Mouse (Mus musculus): ENCODE data around the gene 5830411N06Rik. TPM values are rescaled to one million over a fixed set of nuclear protein-coding genes. Genes with fewer than 3 reads are reported as not detected.
A peak's percentile ranks its signal among the peaks of the same experiment; 100 is the strongest.

Gene 5830411N06Rik
- polyA plus RNA-seq, 1 experiment, result not detected

DNA sequence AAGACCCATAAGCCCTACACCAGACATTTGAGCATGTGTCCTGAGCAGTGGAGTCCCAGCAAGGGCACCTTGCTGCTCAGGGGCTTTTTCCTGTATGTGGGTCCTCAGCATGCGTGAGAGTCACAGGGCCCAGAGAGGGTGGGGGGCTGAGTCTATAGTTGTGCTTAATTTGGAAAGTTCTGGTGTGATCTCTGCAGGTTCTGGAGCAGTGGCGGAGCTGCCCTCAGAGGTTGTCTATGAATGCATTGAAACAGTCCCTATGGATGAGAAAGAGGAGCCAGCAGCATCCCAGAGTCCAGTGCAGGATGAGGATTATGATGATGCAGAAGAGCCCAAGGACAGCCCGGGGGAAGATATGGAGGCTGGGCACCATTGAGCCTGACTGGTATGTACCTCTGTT lies 52.3 kb downstream of the 5830411N06Rik start:
- H3K79me3 ChIP-seq (ENCODE audit: low read depth), result no peaks in the 10 kb centered on the region
- H3ac ChIP-seq (ENCODE audit: control insufficient read depth, insufficient read length, low read depth), result no peak overlapping the region
- no peak for TF ChIP-seq USF1 (IDR thresholded peaks at IDR 0.05; ENCODE audit: low read depth)
- no peak for TF ChIP-seq FOSL1 (IDR thresholded peaks at IDR 0.05; ENCODE audit: insufficient read depth, low read length, poor library complexity, severe bottlenecking)
- no peak for TF ChIP-seq MYOG (IDR thresholded peaks at IDR 0.05; ENCODE audit: control insufficient read depth, extremely low read depth, insufficient read length)
- no peak for TF ChIP-seq CTCF (IDR thresholded peaks at IDR 0.05; ENCODE audit: control insufficient read depth, insufficient read depth, insufficient read length)
- TF ChIP-seq CEBPB (IDR thresholded peaks at IDR 0.05; ENCODE audit: low read depth), result no peak
- no peak for TF ChIP-seq MAX (IDR thresholded peaks at IDR 0.05)
- TF ChIP-seq MYOD1 (IDR thresholded peaks at IDR 0.05; ENCODE audit: control insufficient read depth, insufficient read length, low read depth), result no peak
- H3K4me3 ChIP-seq (ENCODE audit: insufficient read depth, poor library complexity, severe bottlenecking), result no peak overlapping the region
- no peaks in the 10 kb centered on the region for H3K36me3 ChIP-seq (ENCODE audit: control insufficient read depth, insufficient read depth)
- H3K79me2 ChIP-seq (ENCODE audit: control insufficient read depth, insufficient read depth), result no peaks in the 10 kb centered on the region
- no peaks in the 10 kb centered on the region for H3K27me3 ChIP-seq (ENCODE audit: control insufficient read depth, insufficient read depth, insufficient read length)

DNA sequence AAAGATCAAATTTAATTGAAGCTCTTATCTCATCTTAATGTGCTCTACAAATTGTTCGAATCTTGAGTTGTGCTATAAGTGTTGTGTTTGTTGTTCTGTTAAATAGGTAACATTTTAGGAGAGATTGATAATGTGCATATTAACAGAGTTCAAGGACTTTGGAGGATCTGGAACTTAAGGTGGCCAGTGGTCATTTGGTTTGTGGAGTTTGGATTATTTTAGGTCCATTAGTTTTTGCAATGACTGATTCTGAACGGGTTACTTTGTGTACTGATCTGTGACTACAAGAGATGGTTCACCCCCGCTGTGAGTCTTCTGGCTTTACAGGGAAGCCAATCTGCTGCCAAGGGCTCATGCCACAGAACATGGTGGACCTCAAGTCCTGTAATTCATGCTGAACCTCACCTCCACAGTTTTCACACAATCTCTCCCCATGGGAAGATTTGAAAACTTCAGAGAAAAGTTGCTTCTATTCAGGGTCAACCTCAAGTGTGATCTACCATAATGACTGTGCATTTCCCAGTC lies 72.8 kb downstream of the 5830411N06Rik start:
- H3K79me3 ChIP-seq (ENCODE audit: low read depth), result no peaks in the 10 kb centered on the region
- H3K36me3 ChIP-seq (ENCODE audit: control insufficient read depth, insufficient read depth), result no peaks in the 10 kb centered on the region
- H3K27me3 ChIP-seq (ENCODE audit: control insufficient read depth, insufficient read depth, insufficient read length), result no peaks in the 10 kb centered on the region
- no peak overlapping the region for H3K4me3 ChIP-seq (ENCODE audit: insufficient read depth, poor library complexity, severe bottlenecking)
- H3K79me2 ChIP-seq (ENCODE audit: control insufficient read depth, insufficient read depth), result no peaks in the 10 kb centered on the region
- no peak overlapping the region for H3ac ChIP-seq (ENCODE audit: control insufficient read depth, insufficient read length, low read depth)
- TF ChIP-seq MYOD1 (IDR thresholded peaks at IDR 0.05; ENCODE audit: control insufficient read depth, insufficient read length, low read depth), result no peak
- no peak for TF ChIP-seq MYOG (IDR thresholded peaks at IDR 0.05; ENCODE audit: control insufficient read depth, extremely low read depth, insufficient read length)
- no peak for TF ChIP-seq MAX (IDR thresholded peaks at IDR 0.05)
- TF ChIP-seq CEBPB (IDR thresholded peaks at IDR 0.05; ENCODE audit: low read depth), result no peak
- no peak for TF ChIP-seq USF1 (IDR thresholded peaks at IDR 0.05; ENCODE audit: low read depth)
- no peak for TF ChIP-seq FOSL1 (IDR thresholded peaks at IDR 0.05; ENCODE audit: insufficient read depth, low read length, poor library complexity, severe bottlenecking)
- no peak for TF ChIP-seq CTCF (IDR thresholded peaks at IDR 0.05; ENCODE audit: control insufficient read depth, insufficient read depth, insufficient read length)

DNA sequence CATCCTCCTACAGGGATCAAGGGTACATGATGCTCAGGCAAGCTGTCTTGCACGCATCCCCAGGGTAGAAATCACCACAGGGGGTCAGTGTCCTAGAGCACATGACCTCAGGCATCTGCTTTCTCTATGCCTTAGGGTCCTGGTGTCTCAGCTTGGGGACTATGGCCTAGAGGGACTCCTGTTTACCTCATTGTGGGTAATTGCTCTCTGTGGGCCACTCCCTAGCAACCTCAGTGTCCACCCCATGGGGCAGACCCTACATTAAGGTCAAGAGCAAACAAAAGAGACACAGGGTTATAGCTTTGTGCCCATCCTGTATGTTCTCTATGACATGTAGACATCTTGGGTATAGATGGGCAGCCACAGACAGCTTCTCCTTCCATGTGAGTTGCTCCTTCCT lies 73.5 kb downstream of the 5830411N06Rik start, which contains the start of gene Olfr525:
Gene Olfr525 (plus strand): TSS at position 301 of the 400 bp plus-strand sequence.
- Histone ChIP-seq H3K79me2 (ENCODE audit: control insufficient read depth, insufficient read depth) (no peaks in the 10 kb centered on the region), H3K79me3 (ENCODE audit: low read depth) (no peaks in the 10 kb centered on the region)

DNA sequence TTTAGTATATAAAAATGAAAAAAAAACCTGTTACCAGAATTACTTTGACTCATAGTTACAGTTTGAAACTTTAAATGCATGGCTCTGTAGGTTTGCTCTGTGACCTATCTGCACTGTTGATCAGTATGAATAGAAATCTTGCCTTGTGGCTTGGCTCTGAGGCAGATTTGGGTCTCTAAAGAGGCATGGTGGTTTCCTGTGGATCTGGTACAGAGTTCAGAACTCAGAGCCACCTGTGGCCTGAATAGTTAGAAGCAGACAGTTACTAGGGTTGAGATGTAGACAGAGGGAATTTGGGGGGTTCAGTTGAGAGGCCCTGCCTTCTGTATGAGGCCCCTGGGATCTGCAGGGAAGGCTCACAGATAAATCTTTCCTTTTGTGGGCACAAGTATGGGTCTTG lies 74.1 kb downstream of the 5830411N06Rik start:
- no peaks in the 10 kb centered on the region for H3K79me3 ChIP-seq (ENCODE audit: low read depth)
- no peak overlapping the region for H3ac ChIP-seq (ENCODE audit: control insufficient read depth, insufficient read length, low read depth)
- no peak for TF ChIP-seq CEBPB (IDR thresholded peaks at IDR 0.05; ENCODE audit: low read depth)
- no peak for TF ChIP-seq MYOG (IDR thresholded peaks at IDR 0.05; ENCODE audit: control insufficient read depth, extremely low read depth, insufficient read length)
- TF ChIP-seq MAX (IDR thresholded peaks at IDR 0.05), result no peak
- no peak for TF ChIP-seq FOSL1 (IDR thresholded peaks at IDR 0.05; ENCODE audit: insufficient read depth, low read length, poor library complexity, severe bottlenecking)
- no peak for TF ChIP-seq MYOD1 (IDR thresholded peaks at IDR 0.05; ENCODE audit: control insufficient read depth, insufficient read length, low read depth)
- TF ChIP-seq CTCF (IDR thresholded peaks at IDR 0.05; ENCODE audit: control insufficient read depth, insufficient read depth, insufficient read length), result no peak
- H3K4me3 ChIP-seq (ENCODE audit: insufficient read depth, poor library complexity, severe bottlenecking), result no peak overlapping the region
- H3K79me2 ChIP-seq (ENCODE audit: control insufficient read depth, insufficient read depth), result no peaks in the 10 kb centered on the region
- no peaks in the 10 kb centered on the region for H3K36me3 ChIP-seq (ENCODE audit: control insufficient read depth, insufficient read depth)
- H3K27me3 ChIP-seq (ENCODE audit: control insufficient read depth, insufficient read depth, insufficient read length), result no peaks in the 10 kb centered on the region

More for the DNA sequence above, 73.5 kb downstream of the 5830411N06Rik start, which contains the start of gene Olfr525:
- no peak for TF ChIP-seq MYOD1 (IDR thresholded peaks at IDR 0.05; ENCODE audit: control insufficient read depth, insufficient read length, low read depth)
- no peak for TF ChIP-seq MYOG (IDR thresholded peaks at IDR 0.05; ENCODE audit: control insufficient read depth, extremely low read depth, insufficient read length)
- no peak for TF ChIP-seq FOSL1 (IDR thresholded peaks at IDR 0.05; ENCODE audit: insufficient read depth, low read length, poor library complexity, severe bottlenecking)
- no peak for TF ChIP-seq CEBPB (IDR thresholded peaks at IDR 0.05; ENCODE audit: low read depth)
- TF ChIP-seq CTCF (IDR thresholded peaks at IDR 0.05; ENCODE audit: control insufficient read depth, insufficient read depth, insufficient read length), result no peak
- H3K36me3 ChIP-seq (ENCODE audit: control insufficient read depth, insufficient read depth), result no peaks in the 10 kb centered on the region
- no peak within 1 kb of the TSS for H3K4me3 ChIP-seq (ENCODE audit: insufficient read depth, poor library complexity, severe bottlenecking)
- no peak within 1 kb of the TSS for H3ac ChIP-seq (ENCODE audit: control insufficient read depth, insufficient read length, low read depth)
- no peaks in the 10 kb centered on the region for H3K27me3 ChIP-seq (ENCODE audit: control insufficient read depth, insufficient read depth, insufficient read length)

DNA sequence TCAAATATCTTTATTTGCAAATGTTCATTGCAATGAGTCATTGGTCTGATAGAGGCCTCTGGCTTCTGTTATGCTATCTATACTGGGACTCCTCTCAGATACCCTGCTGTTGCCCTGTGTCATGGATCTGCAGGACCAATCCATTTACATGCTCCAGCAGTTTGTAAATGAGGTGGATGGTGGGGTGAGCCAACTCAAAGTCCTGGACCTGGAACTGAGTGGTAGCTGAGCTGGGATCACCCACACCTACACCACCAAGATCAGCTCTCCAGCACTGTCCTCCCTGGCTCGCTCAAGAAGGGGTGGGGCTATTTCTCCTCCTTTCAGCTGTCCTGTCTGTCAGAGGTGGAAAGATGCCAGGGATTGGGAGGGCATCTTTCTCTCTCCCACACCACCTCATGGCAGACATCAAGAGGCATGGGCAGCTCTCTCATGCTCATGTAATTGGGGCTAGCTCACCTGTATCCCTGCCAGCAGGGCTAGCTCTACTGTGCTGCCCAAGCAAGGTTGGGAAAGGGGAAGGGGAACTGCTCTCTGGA lies 82.8 kb downstream of the 5830411N06Rik start:
- Histone ChIP-seq H3K4me3 (ENCODE audit: insufficient read depth, poor library complexity, severe bottlenecking) (no peak overlapping the region), H3ac (ENCODE audit: control insufficient read depth, insufficient read length, low read depth) (no peak overlapping the region), H3K79me2 (ENCODE audit: control insufficient read depth, insufficient read depth) (no peaks in the 10 kb centered on the region), H3K36me3 (ENCODE audit: control insufficient read depth, insufficient read depth) (no peaks in the 10 kb centered on the region), H3K27me3 (ENCODE audit: control insufficient read depth, insufficient read depth, insufficient read length) (no peaks in the 10 kb centered on the region), H3K79me3 (ENCODE audit: low read depth) (no peaks in the 10 kb centered on the region)
- TF ChIP-seq FOSL1 (IDR thresholded peaks at IDR 0.05; ENCODE audit: insufficient read depth, low read length, poor library complexity, severe bottlenecking) (no peak), MYOD1 (IDR thresholded peaks at IDR 0.05; ENCODE audit: control insufficient read depth, insufficient read length, low read depth) (peak; percentile 87), MAX (IDR thresholded peaks at IDR 0.05) (no peak)

DNA sequence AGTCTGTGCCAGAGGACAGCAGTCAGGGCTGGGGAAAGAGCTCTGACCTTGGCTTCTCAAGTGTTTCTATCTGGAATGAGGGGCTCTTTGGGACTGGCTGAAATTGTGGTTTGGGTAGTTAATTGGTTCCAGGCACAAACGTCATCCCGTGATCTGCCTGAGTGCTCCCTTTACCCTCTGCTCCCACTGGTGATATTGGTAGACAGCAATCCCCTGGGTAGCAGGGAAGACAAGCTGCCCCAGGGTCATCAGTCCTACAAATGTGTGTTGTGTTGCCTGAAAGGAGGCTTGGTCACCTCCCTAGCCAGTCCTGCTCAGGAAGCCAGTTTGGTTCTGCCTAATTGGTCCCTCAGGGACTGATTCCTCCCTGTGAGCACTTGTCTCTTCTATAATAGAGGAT lies 86.6 kb downstream of the 5830411N06Rik start, which contains the start of gene Olfr527:
Gene Olfr527 (plus strand): TSS at position 301 of the 400 bp plus-strand sequence.
- Histone ChIP-seq H3K79me2 (ENCODE audit: control insufficient read depth, insufficient read depth) (no peaks in the 10 kb centered on the region), H3K79me3 (ENCODE audit: low read depth) (no peaks in the 10 kb centered on the region), H3K36me3 (ENCODE audit: control insufficient read depth, insufficient read depth) (no peaks in the 10 kb centered on the region), H3ac (ENCODE audit: control insufficient read depth, insufficient read length, low read depth) (no peak within 1 kb of the TSS), H3K4me3 (ENCODE audit: insufficient read depth, poor library complexity, severe bottlenecking) (no peak within 1 kb of the TSS), H3K27me3 (ENCODE audit: control insufficient read depth, insufficient read depth, insufficient read length) (no peaks in the 10 kb centered on the region)
- TF ChIP-seq MYOG (IDR thresholded peaks at IDR 0.05; ENCODE audit: control insufficient read depth, extremely low read depth, insufficient read length) (no peak), MYOD1 (IDR thresholded peaks at IDR 0.05; ENCODE audit: control insufficient read depth, insufficient read length, low read depth) (no peak)

Other genes with a start within 250 kb of the 5830411N06Rik start
- gene Zfp511, start 210.9 kb upstream of the 5830411N06Rik start, polyA plus RNA-seq (2012; fragmentation: generic; extraction: Trizol), result 55.8 TPM
- 31.7 TPM for gene Tubgcp2, start 210.6 kb upstream of the 5830411N06Rik start, polyA plus RNA-seq (2012; fragmentation: generic; extraction: Trizol)
- gene Msx3, start 198.2 kb upstream of the 5830411N06Rik start, polyA plus RNA-seq (2012; fragmentation: generic; extraction: Trizol), result 0.01 TPM
- gene Caly, start 164.7 kb upstream of the 5830411N06Rik start, polyA plus RNA-seq (2012; fragmentation: generic; extraction: Trizol), result not detected
- gene Prap1, start 153.9 kb upstream of the 5830411N06Rik start, polyA plus RNA-seq (2012; fragmentation: generic; extraction: Trizol), result not detected
- gene Fuom, start 144.8 kb upstream of the 5830411N06Rik start, polyA plus RNA-seq (2012; fragmentation: generic; extraction: Trizol), result 21.5 TPM
- 10.1 TPM for gene Paox, start 131.5 kb upstream of the 5830411N06Rik start, polyA plus RNA-seq (2012; fragmentation: generic; extraction: Trizol)
- 149 TPM for gene Echs1, start 130.8 kb upstream of the 5830411N06Rik start, polyA plus RNA-seq (2012; fragmentation: generic; extraction: Trizol)
- 16.9 TPM for gene Mtg1, start 109.7 kb upstream of the 5830411N06Rik start, polyA plus RNA-seq (2012; fragmentation: generic; extraction: Trizol)
- not detected for gene Sprn, start 92.4 kb upstream of the 5830411N06Rik start, polyA plus RNA-seq (2012; fragmentation: generic; extraction: Trizol)
- not detected for gene Olfr522, start 82.5 kb upstream of the 5830411N06Rik start, polyA plus RNA-seq (2012; fragmentation: generic; extraction: Trizol)
- not detected for gene Olfr523, start 74.1 kb upstream of the 5830411N06Rik start, polyA plus RNA-seq (2012; fragmentation: generic; extraction: Trizol)
- not detected for gene Olfr524, start 41.3 kb upstream of the 5830411N06Rik start, polyA plus RNA-seq (2012; fragmentation: generic; extraction: Trizol)
- not detected for gene Cd163l1, start 29.0 kb upstream of the 5830411N06Rik start, polyA plus RNA-seq (2012; fragmentation: generic; extraction: Trizol)
- gene Olfr525, start 73.6 kb downstream of the 5830411N06Rik start, polyA plus RNA-seq (2012; fragmentation: generic; extraction: Trizol), result not detected
- gene Olfr527, start 86.7 kb downstream of the 5830411N06Rik start, polyA plus RNA-seq (2012; fragmentation: generic; extraction: Trizol), result not detected
- gene Olfr60, start 114.4 kb downstream of the 5830411N06Rik start, polyA plus RNA-seq (2012; fragmentation: generic; extraction: Trizol), result not detected
- gene Olfr530, start 129.0 kb downstream of the 5830411N06Rik start, polyA plus RNA-seq (2012; fragmentation: generic; extraction: Trizol), result not detected
- not detected for gene Olfr531, start 155.6 kb downstream of the 5830411N06Rik start, polyA plus RNA-seq (2012; fragmentation: generic; extraction: Trizol)
- not detected for gene Olfr532, start 174.4 kb downstream of the 5830411N06Rik start, polyA plus RNA-seq (2012; fragmentation: generic; extraction: Trizol)
- gene Olfr533, start 216.1 kb downstream of the 5830411N06Rik start, polyA plus RNA-seq (2012; fragmentation: generic; extraction: Trizol), result not detected
- not detected for gene Olfr535, start 236.9 kb downstream of the 5830411N06Rik start, polyA plus RNA-seq (2012; fragmentation: generic; extraction: Trizol)

All from C2C12 (cell line).